Mouse (Mus musculus) limb, embryonic 10.5 days (tissue): ENCODE data around the gene Bbc3. TPM values are rescaled to one million over a fixed set of nuclear protein-coding genes. Genes with fewer than 3 reads are reported as not detected.
"Not testable (repeated sequence)": the region's sequence is repeated elsewhere in the genome, so short reads cannot be mapped to it uniquely, and the experiment has no call there.

Experiments
- DNase-seq: peaks from one replicate; pipeline ENCODE4 v3.0.0-alpha.2; 2017; ENCODE audit warnings: low spot score
- H3K27ac ChIP-seq: fragments of 300-500 bp; sonication (generic); 2 replicates; pipeline ENCODE4 v1.5.1; 2016; ENCODE audit warnings: mild to moderate bottlenecking
- H3K27me3 ChIP-seq: fragments of 300-500 bp; sonication (generic); 2 replicates; pipeline ENCODE4 v1.6.1; 2016; ENCODE audit warnings: low read depth, mild to moderate bottlenecking; ENCODE audit not compliant: poor library complexity, severe bottlenecking
- H3K36me3 ChIP-seq: fragments of 300-500 bp; sonication (generic); 2 replicates; pipeline ENCODE4 v1.6.1; 2016; ENCODE audit warnings: mild to moderate bottlenecking, moderate library complexity
- H3K4me1 ChIP-seq: fragments of 300-500 bp; sonication (generic); 2 replicates; pipeline ENCODE4 v1.6.1; 2016
- H3K4me3 ChIP-seq: fragments of 300-500 bp; sonication (generic); 2 replicates; pipeline ENCODE4 v1.5.1; 2016; ENCODE audit warnings: mild to moderate bottlenecking, moderate library complexity
- H3K9me3 ChIP-seq: fragments of 300-500 bp; sonication (generic); replicated peaks from 2 replicates; pipeline ENCODE4 v1.6.1; 2016; ENCODE audit warnings: mild to moderate bottlenecking
- WGBS: fragments of 180-500 bp; shearing (Covaris S2); methylation state at CpG from one replicate; pipeline ENCODE4 v1.1.7; 2016; 5-methylcytosine and 5-hydroxymethylcytosine counted together
- polyA plus RNA-seq: library from polyadenylated mRNA; unstranded; fragments of >200 nt; fragmentation: Nextera tagmentation; extraction: Ambion mirVana; gene quantifications from 2 replicates; pipeline ENCODE4 v1.2.1, GENCODE M21; 2016

Bbc3 gene
- polyA plus RNA-seq, 1 experiment from 2014 or later: 14.5 TPM

- H3K36me3 ChIP-seq: no peaks in the 10 kb centered on the region
- peak overlapping the region; percentile 84 for H3K27ac ChIP-seq
- peaks cover 50% of the 10 kb centered on the region for H3K4me1 ChIP-seq
- H3K27me3 ChIP-seq: no peaks in the 10 kb centered on the region
- peak; percentile 91 for DNase-seq
- H3K9me3 ChIP-seq: no peaks in the 10 kb centered on the region
- peak overlapping the region; percentile 64 for H3K4me3 ChIP-seq
- 1% methylated on average over 22 of the region's 22 CpGs for WGBS
Measured at GRCm38 (mm10) chr7:16296766-16297390, 11.3 kb upstream of the Bbc3 start.

GRCm38 (mm10) chr7:16297616-16298015, 10.6 kb upstream of the Bbc3 start:
- H3K4me1 ChIP-seq: peaks cover 50% of the 10 kb centered on the region
- peak overlapping the region; percentile 1; the same call in 1 of the 2 replicates for H3K4me3 ChIP-seq
- no peaks in the 10 kb centered on the region for H3K9me3 ChIP-seq
- WGBS: 68% methylated on average over 2 of the region's 2 CpGs
- peak overlapping the region; percentile 84; the same call in 1 of the 2 replicates for H3K27ac ChIP-seq
- no peaks in the 10 kb centered on the region for H3K36me3 ChIP-seq
- DNase-seq: no peak
- no peaks in the 10 kb centered on the region for H3K27me3 ChIP-seq

- no peaks in the 10 kb centered on the region for H3K27me3 ChIP-seq
Measured at GRCm38 (mm10) chr7:16298927-16299326, 9.3 kb upstream of the Bbc3 start.

GRCm38 (mm10) chr7:16299419-16300035, 8.7 kb upstream of the Bbc3 start:
- peak; percentile 94 for DNase-seq
- peaks cover 50% of the 10 kb centered on the region for H3K4me1 ChIP-seq
- no peaks in the 10 kb centered on the region for H3K9me3 ChIP-seq
- H3K36me3 ChIP-seq: no peaks in the 10 kb centered on the region
- WGBS: under 1% methylated on average over 52 of the region's 52 CpGs
- H3K27me3 ChIP-seq: no peaks in the 10 kb centered on the region
- H3K27ac ChIP-seq: peak overlapping the region; percentile 87
- H3K4me3 ChIP-seq: peak overlapping the region; percentile 58

More at GRCm38 (mm10) chr7:16298927-16299326, 9.3 kb upstream of the Bbc3 start:
- no peaks in the 10 kb centered on the region for H3K36me3 ChIP-seq
- 82% methylated on average over 5 of the region's 5 CpGs for WGBS
- DNase-seq: no peak
- H3K27ac ChIP-seq: peak overlapping the region; percentile 87
- H3K4me1 ChIP-seq: peaks cover 50% of the 10 kb centered on the region
- H3K9me3 ChIP-seq: no peaks in the 10 kb centered on the region
- peak overlapping the region; percentile 58 for H3K4me3 ChIP-seq

- WGBS: 75% methylated on average over 6 of the region's 6 CpGs
Measured at GRCm38 (mm10) chr7:16307141-16307540, 1.1 kb upstream of the Bbc3 start.

GRCm38 (mm10) chr7:16308555-16309317, 543 bp downstream of the Bbc3 start:
- no peaks in the 10 kb centered on the region for H3K27me3 ChIP-seq
- peaks cover 55% of the 10 kb centered on the region for H3K4me1 ChIP-seq
- 46% methylated on average over 16 of the region's 16 CpGs for WGBS
- H3K4me3 ChIP-seq: peak overlapping the region; percentile 78
- no peaks in the 10 kb centered on the region for H3K36me3 ChIP-seq
- no peak for DNase-seq
- peak overlapping the region; percentile 77; the same call in 1 of the 2 replicates for H3K27ac ChIP-seq
- H3K9me3 ChIP-seq: no peaks in the 10 kb centered on the region

More at GRCm38 (mm10) chr7:16307141-16307540, 1.1 kb upstream of the Bbc3 start:
- H3K27ac ChIP-seq, H3K9me3 ChIP-seq, H3K36me3 ChIP-seq, DNase-seq, H3K27me3 ChIP-seq, H3K4me3 ChIP-seq: not testable (repeated sequence)
- peaks cover 39% of the 10 kb centered on the region for H3K4me1 ChIP-seq

- peak; percentile 86 for DNase-seq
- H3K9me3 ChIP-seq: no peaks in the 10 kb centered on the region
- under 1% methylated on average over 61 of the region's 61 CpGs for WGBS
- no peaks in the 10 kb centered on the region for H3K36me3 ChIP-seq
- no peaks in the 10 kb centered on the region for H3K27me3 ChIP-seq
- H3K27ac ChIP-seq: peak overlapping the region; percentile 77
- H3K4me3 ChIP-seq: peak overlapping the region; percentile 78
- H3K4me1 ChIP-seq: peaks cover 63% of the 10 kb centered on the region
Measured at GRCm38 (mm10) chr7:16309318-16310019, 1.3 kb downstream of the Bbc3 start.

- WGBS: under 1% methylated on average over 50 of the region's 56 CpGs
- peaks cover 68% of the 10 kb centered on the region for H3K4me1 ChIP-seq
- peak; percentile 85 for DNase-seq
- peak overlapping the region; percentile 78 for H3K4me3 ChIP-seq
- H3K27ac ChIP-seq: peak overlapping the region; percentile 77
- H3K27me3 ChIP-seq: no peaks in the 10 kb centered on the region
- H3K9me3 ChIP-seq: no peaks in the 10 kb centered on the region
- H3K36me3 ChIP-seq: no peaks in the 10 kb centered on the region
Measured at GRCm38 (mm10) chr7:16310020-16310520, 1.9 kb downstream of the Bbc3 start.

GRCm38 (mm10) chr7:16310521-16311452, 2.6 kb downstream of the Bbc3 start:
- H3K9me3 ChIP-seq: no peaks in the 10 kb centered on the region
- H3K4me3 ChIP-seq: peak overlapping the region; percentile 78
- no peaks in the 10 kb centered on the region for H3K27me3 ChIP-seq
- DNase-seq: peak; percentile 63
- peaks cover 75% of the 10 kb centered on the region for H3K4me1 ChIP-seq
- peak overlapping the region; percentile 95; the same call in 1 of the 2 replicates for H3K27ac ChIP-seq
- H3K36me3 ChIP-seq: no peaks in the 10 kb centered on the region
- WGBS: 3% methylated on average over 24 of the region's 31 CpGs

- no peaks in the 10 kb centered on the region for H3K9me3 ChIP-seq
- peak; percentile 48 for DNase-seq
- H3K4me3 ChIP-seq: peak overlapping the region; percentile 78
- H3K27ac ChIP-seq: peak overlapping the region; percentile 95
- peaks cover 75% of the 10 kb centered on the region for H3K4me1 ChIP-seq
- H3K36me3 ChIP-seq: peaks cover 2% of the 10 kb centered on the region; the same call in 1 of the 2 replicates
- under 1% methylated on average over 14 of the region's 14 CpGs for WGBS
- no peaks in the 10 kb centered on the region for H3K27me3 ChIP-seq
Measured at GRCm38 (mm10) chr7:16311453-16312004, 3.3 kb downstream of the Bbc3 start.

GRCm38 (mm10) chr7:16312011-16312671, 3.9 kb downstream of the Bbc3 start:
- DNase-seq: peak; percentile 68
- H3K9me3 ChIP-seq: no peaks in the 10 kb centered on the region
- no peaks in the 10 kb centered on the region for H3K27me3 ChIP-seq
- peaks cover 75% of the 10 kb centered on the region for H3K4me1 ChIP-seq
- peak overlapping the region; percentile 95 for H3K27ac ChIP-seq
- under 1% methylated on average over 48 of the region's 49 CpGs for WGBS
- peaks cover 9% of the 10 kb centered on the region for H3K36me3 ChIP-seq
- H3K4me3 ChIP-seq: peak overlapping the region; percentile 78
